Mouse (Mus musculus): Measurements from ENCODE around the gene 2310033P09Rik.
A peak's percentile ranks its signal among the peaks of the same experiment; 100 is the strongest.

The 2310033P09Rik gene

DNA sequence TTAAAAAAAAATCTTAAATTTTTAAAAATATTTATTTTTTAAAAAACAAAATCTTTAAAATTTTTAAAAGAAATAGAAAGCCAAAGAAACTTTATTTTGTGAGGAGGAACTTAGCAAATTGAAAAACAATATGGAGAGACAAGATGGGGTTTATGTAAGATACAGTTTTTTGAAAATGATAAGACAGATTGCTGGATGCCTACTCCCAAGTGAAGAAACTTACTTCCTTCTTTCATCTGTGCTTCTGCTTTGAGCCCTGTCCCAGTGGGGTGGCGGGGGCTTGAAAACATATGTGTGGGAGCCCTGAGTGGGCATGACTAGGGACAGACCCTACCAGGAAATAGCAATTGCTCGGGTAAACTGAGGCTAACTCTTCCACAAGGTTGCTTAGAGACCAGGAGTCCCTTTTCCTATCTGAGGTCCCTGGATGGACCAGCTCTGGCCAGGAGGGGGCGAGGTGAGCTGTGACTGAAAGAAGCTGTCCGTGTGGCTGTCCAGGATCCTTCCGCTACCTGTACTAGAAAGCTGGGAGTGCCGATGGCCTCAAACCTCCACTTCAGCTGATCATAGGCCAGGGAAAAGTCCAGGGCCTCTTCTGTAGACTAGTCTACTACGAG is 22.1 kb downstream of the 2310033P09Rik start:
- peak; percentile 78 for DNase-seq (ENCODE audit: low spot score)

DNA sequence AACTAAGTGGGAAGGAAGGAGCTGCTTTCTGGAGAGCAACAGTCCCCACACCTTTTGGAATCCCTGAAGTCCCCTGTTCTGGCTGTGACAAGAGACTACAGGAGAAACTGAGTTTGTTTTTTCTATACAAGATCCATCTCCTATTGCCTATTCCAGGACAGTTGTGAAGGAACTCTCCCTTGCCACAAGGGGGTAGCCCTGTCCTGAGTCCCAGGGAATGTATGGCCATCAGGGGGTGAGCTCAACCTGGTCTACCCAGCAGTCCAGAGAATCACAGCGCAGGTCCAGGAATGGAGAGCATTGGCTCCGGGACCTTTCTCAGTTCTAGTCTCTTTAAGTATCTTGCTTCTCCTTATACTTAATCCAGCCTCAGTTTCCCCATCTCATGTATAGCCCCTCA is 24.7 kb downstream of the 2310033P09Rik start:
- DNase-seq (ENCODE audit: low spot score), result peak; percentile 9

DNA sequence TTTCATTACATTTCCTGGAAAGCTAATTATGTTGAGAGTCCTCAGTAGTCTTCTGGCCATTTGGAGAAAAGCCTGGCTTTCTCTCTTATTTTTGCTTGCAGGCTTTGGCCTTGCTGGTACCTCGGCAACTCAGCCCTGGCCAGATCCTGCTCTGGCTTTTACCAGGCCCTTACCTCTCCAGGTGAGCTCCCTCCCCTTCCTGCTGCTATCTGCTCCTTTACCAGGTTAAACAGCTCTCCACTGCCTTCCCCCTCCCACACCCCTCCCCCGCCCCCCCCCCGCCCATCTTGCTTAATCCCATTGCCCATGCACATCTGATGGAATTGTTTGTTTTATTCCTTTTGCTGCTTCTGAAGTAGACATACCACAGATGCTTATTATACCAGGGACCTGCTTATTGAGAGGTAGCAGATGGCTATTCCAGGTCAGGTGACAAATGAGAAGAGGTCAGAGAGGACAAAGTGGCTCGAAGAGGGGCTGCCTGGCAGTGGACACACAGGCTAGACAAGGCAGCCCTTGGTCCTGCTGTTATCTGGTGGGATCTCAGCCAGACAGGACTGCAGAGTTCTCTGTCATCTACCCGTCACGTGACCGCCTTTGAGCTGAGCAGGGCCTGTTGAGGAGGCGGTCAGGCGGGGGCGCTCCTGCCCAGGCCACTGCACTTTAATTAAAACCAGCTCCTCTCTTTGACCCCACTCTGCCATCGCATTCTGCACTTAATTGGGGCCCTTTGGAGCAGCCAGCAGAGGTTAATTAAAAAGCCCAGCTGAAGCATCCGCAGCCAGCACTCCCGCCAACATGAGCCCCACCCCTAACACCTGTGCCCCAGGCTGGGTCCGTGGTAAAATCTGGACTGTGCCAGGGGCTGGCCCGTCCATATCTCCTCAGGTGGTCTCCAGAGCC is 30.7 kb downstream of the 2310033P09Rik start:
- peak; percentile 85 for DNase-seq (ENCODE audit: low spot score)

DNA sequence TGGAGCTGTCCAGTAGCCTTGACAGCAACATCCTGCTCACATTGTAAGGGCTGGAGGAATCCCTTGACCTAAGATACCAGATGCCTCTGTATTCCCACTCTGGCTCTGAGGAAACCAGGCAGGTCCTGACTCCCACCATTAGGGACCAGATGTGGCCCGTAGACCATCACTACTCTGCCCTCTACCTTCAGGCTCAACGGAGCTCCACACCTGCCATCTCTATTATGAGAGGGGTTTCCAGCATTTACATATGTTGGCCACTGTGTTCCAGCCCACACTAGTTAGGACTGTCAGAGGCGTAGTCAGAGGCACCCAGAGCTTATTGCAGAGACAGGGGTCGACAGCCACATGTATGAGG is 31.3 kb downstream of the 2310033P09Rik start:
- no peak for DNase-seq (ENCODE audit: low spot score)

DNA sequence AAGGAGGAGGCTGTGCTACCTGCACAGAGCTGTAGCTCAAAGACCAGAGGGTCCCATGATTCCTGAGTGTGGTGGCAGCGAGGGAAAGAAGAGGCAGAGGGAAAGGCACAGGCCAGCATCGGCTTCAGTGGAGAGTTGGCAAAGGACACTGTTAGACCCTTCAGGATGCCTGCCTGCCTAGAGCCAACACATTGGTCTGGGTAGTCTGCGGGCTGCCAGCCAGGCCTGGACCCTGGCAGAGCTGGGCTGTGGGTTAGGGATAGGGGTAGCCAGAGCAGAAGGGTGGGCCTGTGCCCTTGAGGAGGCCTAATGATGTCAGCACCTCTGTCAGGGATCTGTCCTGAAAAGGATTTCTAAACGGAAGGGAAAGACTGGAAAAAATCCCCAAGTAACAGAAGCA is 31.7 kb downstream of the 2310033P09Rik start:
- DNase-seq (ENCODE audit: low spot score), result no peak

DNA sequence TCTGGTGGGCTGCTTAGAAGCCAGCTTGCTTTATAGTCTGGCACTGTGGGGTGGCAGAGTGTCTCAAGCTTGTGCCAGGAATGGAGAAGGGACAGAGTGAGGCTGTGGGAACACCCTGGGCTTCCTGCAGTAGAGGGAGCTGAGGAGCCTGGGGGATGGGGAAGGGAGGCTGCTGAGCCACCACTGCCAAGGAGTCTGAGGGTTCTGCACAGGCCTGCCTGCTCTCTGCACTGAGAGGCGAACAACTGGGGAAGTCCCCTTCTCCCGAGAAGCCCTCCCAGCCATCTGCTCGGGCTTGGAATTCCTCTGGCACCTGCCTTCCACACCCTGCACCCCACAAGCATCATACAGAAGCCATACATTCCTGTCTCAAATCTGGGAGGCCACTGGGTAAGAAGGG is 33.7 kb downstream of the 2310033P09Rik start:
- no peak for DNase-seq (ENCODE audit: low spot score)

DNA sequence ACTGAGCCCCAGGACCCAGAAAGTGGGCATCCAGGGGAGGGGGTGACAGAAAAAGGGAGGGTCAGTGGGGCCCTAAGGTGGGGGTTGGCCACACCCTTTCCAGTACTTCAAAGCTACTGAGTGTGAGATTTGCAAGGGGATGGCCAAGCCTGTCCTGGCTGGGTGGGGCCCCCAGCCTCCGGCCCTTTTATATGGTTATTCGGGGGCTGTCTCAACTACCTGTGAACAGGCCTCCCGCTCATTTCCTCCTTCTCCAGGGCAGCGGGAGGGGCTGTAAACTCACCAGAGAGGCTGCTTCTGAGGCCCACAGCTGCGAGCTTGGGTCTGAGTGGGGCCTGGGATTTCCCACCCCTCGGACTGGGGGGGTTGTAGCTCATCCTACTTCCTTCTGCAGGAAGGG is 35.7 kb downstream of the 2310033P09Rik start:
- no peak for DNase-seq (ENCODE audit: low spot score)

DNA sequence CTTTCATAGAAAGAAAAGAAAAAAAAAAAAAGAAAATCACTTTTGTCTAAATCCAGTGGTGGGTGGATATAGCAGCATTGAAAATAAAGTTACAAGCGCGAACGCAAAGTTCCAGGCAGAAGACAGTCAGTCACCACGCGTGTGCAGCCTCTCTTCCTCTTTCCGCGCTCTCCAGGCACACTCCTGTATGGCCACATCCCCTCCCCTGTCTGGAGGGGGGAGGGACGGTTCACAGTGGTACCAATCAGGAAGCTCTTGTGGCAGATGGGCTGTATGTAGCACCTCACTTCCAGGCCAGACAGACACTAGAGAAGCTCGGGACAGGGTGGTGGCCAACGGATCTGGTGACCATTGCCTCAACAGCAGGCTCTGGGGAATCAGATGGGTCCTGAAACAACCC is 40.0 kb downstream of the 2310033P09Rik start:
- DNase-seq (ENCODE audit: low spot score), result no peak

DNA sequence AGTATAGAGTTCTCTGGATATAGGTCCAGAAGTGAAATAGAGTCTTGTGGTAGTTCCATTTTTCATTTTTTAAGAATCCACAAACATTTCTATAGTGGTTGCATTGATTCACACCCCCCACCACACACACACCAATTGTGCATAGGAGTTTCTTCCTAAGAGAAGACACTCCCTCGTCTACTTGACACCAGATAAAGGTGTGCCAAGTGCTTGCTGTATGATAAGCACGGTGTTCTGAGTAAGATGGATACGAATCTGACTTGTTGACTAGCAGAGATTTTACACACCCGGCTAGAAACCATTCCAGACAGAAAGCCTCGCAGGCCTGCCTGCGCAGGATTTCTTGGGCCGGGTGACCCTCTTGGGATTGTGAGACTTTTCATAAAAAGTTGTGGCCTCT is 51.5 kb downstream of the 2310033P09Rik start:
- DNase-seq (ENCODE audit: low spot score), result no peak
